Mouse (Mus musculus) midbrain, postnatal 0 days (tissue): ENCODE measurements around the gene Ddx59. TPM values are rescaled to one million over a fixed set of nuclear protein-coding genes. Genes with fewer than 3 reads are reported as not detected.
A peak's percentile ranks its signal among the peaks of the same experiment; 100 is the strongest.

ENCODE experiments used
- ATAC-seq: fragments of 200-750 bp; cut with Nextera tagmentation; 2 replicates; pipeline ENCODE4 v1.8.0; 2017; ENCODE audit warnings: moderate number of reproducible peaks, mild to moderate bottlenecking, moderate TSS enrichment, moderate library complexity; ENCODE audit not compliant: low FRiP score
- DNase-seq: peaks from one replicate; pipeline ENCODE4 v3.0.0-alpha.2; 2015; ENCODE audit warnings: low spot score
- H3K27ac ChIP-seq: fragments of 300-500 bp; sonication (generic); 2 replicates; pipeline ENCODE4 v1.5.1; 2014; ENCODE audit warnings: low read depth, mild to moderate bottlenecking, low read length, mixed read lengths
- H3K27me3 ChIP-seq: fragments of 300-500 bp; sonication (generic); 2 replicates; pipeline ENCODE4 v1.6.1; 2014; ENCODE audit warnings: low read length, control low read depth, mixed read lengths; ENCODE audit not compliant: insufficient read depth
- H3K36me3 ChIP-seq: fragments of 300-500 bp; sonication (generic); 2 replicates; pipeline ENCODE4 v1.6.1; 2014; ENCODE audit warnings: low read length, control low read depth, mixed read lengths; ENCODE audit not compliant: insufficient read depth
- H3K4me1 ChIP-seq: fragments of 300-500 bp; sonication (generic); 2 replicates; pipeline ENCODE4 v1.6.1; 2014; ENCODE audit warnings: mild to moderate bottlenecking, control low read depth, antibody characterized with exemption, low read length, mixed read lengths; ENCODE audit not compliant: insufficient read depth
- H3K4me2 ChIP-seq: fragments of 300-500 bp; sonication (generic); 2 replicates; pipeline ENCODE4 v1.6.1; 2014; ENCODE audit warnings: low read depth, mild to moderate bottlenecking, low read length, mixed read lengths; ENCODE audit not compliant: poor library complexity, severe bottlenecking
- H3K4me3 ChIP-seq: fragments of 300-500 bp; sonication (generic); 2 replicates; pipeline ENCODE4 v1.5.1; 2014; ENCODE audit warnings: low read depth, mild to moderate bottlenecking, low read length, moderate library complexity
- H3K9ac ChIP-seq: fragments of 300-500 bp; sonication (generic); replicated peaks from 2 replicates; pipeline ENCODE4 v1.6.1; 2014; ENCODE audit warnings: mild to moderate bottlenecking, low read length, moderate library complexity, mixed read lengths; ENCODE audit not compliant: poor library complexity, severe bottlenecking
- H3K9me3 ChIP-seq: fragments of 300-500 bp; sonication (generic); 2 replicates; pipeline ENCODE4 v1.6.1; 2016; ENCODE audit warnings: low read length, control low read depth
- CTCF ChIP-seq: IDR thresholded peaks from 2 replicates; pipeline ENCODE4 v1.5.1; 2016; ENCODE audit warnings: antibody characterized with exemption, mild to moderate bottlenecking
- WGBS: fragments of 180-500 bp; shearing (Covaris S2); extraction: QIAGEN DNeasy Blood & Tissue Kit; methylation state at CpG from one replicate; pipeline ENCODE4 v1.1.7; 2014; 5-methylcytosine and 5-hydroxymethylcytosine counted together
- polyA plus RNA-seq: library from polyadenylated mRNA; unstranded; fragments of >200 nt; fragmentation: Nextera tagmentation; extraction: Ambion mirVana; gene quantifications from 2 replicates; pipeline ENCODE4 v1.2.1, GENCODE M21; 2015
- total RNA-seq: library from RNA; depleted of rRNA; stranded (reverse); fragments of >200 nt; gene quantifications from 2 replicates; pipeline ENCODE4 v1.2.3, GENCODE M21; 2014

Ddx59 gene
- total and polyA plus RNA-seq, 2 experiments from 2014 or later: 12.4 to 15.3 TPM

DNA sequence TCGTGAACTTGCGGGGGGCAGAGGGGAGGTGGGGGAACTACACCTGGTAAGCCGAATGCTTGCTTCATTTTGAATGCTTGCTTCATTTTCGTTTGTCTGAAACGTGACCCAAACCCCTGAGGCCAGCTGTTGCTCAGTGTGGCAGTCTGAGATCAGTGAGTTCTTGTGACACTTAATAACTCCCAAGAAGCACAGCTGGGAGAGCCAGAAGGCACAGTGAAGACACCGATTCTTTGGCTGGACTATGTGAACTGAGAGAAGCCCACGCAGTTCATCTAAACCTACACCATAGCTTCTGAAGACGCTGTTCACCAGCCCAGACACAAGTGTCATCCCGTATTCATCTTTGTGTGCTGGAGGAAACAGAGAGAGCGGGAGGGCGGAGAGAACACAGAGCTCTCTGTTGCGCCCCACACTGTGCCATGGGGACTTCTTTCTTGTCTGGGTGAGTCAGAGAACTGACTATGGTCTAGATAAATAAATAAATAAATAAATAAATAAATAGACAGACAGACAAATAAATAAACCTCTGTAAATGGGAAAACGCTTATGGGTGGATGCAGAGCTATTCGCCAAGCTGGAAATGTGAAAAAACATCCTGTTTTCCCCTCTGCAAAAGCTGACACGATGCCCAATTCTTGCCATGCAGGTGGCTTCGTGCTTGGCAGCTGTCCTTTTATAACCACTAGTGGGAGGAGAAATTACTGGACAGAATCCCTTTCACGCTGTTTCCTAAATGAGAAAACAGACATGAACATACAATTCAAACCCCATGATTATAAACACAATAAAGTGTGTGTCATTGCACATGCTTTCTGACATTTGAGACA lies 40.9 kb downstream of the Ddx59 start:
- DNase-seq (peak; percentile 53), ATAC-seq (peak; percentile 23; the same call in 1 of the 2 replicates)
- no peaks in the 10 kb centered on the region for H3K9me3 ChIP-seq

DNA sequence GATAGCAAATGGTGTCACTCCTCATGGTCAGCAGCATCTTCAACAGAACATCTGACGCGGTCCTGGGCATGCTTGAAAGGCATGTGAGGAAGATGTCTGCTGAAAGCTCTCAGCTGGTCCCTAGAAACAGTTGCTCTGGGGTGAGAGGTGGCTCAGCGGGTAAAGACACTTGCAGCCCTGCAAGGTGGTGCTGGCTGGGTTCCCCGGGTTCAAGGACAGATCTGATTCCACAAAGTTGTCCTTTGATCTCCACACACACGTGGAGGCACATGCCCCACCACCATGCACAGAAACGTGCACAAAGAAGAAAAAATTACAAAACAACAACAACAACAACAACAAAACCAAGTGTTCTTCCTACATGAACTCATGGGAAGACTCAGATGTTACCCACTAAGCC lies 41.7 kb downstream of the Ddx59 start:
- no peak overlapping the region for H3K4me2 ChIP-seq
- TF ChIP-seq CTCF: no peak
- H3K36me3 ChIP-seq: no peaks in the 10 kb centered on the region
- no peaks in the 10 kb centered on the region for H3K4me1 ChIP-seq
- ATAC-seq (no peak), DNase-seq (no peak)
- H3K4me3 ChIP-seq: no peak overlapping the region
- H3K9ac ChIP-seq: no peak overlapping the region
- H3K27ac ChIP-seq: no peak overlapping the region
- no peaks in the 10 kb centered on the region for H3K27me3 ChIP-seq
- no peaks in the 10 kb centered on the region for H3K9me3 ChIP-seq
- WGBS: 85% methylated on average over 6 of the region's 6 CpGs

More for the DNA sequence above, 40.9 kb downstream of the Ddx59 start:
- H3K4me2 ChIP-seq: no peak overlapping the region
- WGBS: 76% methylated on average over 17 of the region's 17 CpGs
- H3K27ac ChIP-seq: no peak overlapping the region
- H3K27me3 ChIP-seq: no peaks in the 10 kb centered on the region
- H3K4me3 ChIP-seq: no peak overlapping the region
- no peaks in the 10 kb centered on the region for H3K4me1 ChIP-seq
- H3K9ac ChIP-seq: no peak overlapping the region
- no peak for TF ChIP-seq CTCF
- H3K36me3 ChIP-seq: no peaks in the 10 kb centered on the region

DNA sequence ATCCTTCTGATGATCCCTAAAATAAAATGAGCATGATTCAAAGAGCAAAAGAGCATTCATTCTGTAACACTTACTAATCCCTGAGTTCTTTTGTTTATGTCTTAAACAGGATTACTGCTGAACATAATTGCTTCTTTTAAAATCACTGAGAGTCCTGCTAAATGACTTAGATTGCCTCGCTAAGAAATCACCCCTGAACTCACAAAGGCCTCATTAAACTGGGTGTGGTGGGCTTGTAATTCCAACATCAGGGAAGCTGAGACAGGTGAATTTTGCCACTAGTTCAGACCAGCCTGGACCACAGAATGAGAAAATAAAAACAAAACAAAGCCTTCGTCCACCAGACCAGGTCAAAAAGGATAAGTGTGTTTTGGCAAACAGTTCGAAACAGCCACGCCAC lies 42.3 kb downstream of the Ddx59 start:
- H3K4me3 ChIP-seq: no peak overlapping the region
- ATAC-seq (no peak), DNase-seq (no peak)
- no peak overlapping the region for H3K27ac ChIP-seq
- H3K27me3 ChIP-seq: no peaks in the 10 kb centered on the region
- H3K36me3 ChIP-seq: no peaks in the 10 kb centered on the region
- H3K4me1 ChIP-seq: no peaks in the 10 kb centered on the region
- H3K9ac ChIP-seq: no peak overlapping the region
- TF ChIP-seq CTCF: no peak
- WGBS: 68% methylated on average over 4 of the region's 4 CpGs
- no peaks in the 10 kb centered on the region for H3K9me3 ChIP-seq
- H3K4me2 ChIP-seq: no peak overlapping the region

DNA sequence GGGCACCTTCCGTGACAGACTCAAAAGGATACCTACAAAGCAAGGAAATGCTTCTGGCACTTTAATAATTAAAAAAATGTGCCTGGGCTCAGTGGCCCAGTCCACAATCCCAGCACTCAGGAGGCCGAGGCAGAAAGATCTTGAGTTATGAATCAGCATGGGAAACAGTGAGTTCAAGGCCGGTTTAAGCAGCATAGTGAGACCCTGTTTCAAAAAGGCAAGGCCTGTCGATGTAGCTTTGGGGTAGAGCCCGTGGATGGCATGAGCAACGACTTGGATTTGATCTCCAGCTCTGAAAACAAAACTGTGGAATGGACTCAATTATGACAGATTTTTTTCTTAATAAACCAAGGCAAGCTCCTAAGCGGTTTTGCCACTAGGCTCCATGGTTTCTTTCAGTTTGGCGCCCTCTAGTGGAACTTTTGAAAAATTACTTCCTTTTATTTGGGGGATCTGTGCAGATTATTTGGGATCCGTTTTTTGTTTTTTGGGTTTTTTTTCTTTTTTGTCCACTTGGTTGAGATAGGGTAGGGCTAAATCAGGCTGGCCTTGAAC lies 43.7 kb downstream of the Ddx59 start:
- peak; percentile 86 for TF ChIP-seq CTCF
- H3K36me3 ChIP-seq: no peaks in the 10 kb centered on the region
- no peaks in the 10 kb centered on the region for H3K27me3 ChIP-seq
- H3K4me3 ChIP-seq: no peak overlapping the region
- no peak overlapping the region for H3K9ac ChIP-seq
- DNase-seq (peak; percentile 87), ATAC-seq (no peak)
- H3K27ac ChIP-seq: no peak overlapping the region
- no peak overlapping the region for H3K4me2 ChIP-seq
- H3K9me3 ChIP-seq: no peaks in the 10 kb centered on the region
- H3K4me1 ChIP-seq: no peaks in the 10 kb centered on the region
- 28% methylated on average over 9 of the region's 9 CpGs for WGBS

DNA sequence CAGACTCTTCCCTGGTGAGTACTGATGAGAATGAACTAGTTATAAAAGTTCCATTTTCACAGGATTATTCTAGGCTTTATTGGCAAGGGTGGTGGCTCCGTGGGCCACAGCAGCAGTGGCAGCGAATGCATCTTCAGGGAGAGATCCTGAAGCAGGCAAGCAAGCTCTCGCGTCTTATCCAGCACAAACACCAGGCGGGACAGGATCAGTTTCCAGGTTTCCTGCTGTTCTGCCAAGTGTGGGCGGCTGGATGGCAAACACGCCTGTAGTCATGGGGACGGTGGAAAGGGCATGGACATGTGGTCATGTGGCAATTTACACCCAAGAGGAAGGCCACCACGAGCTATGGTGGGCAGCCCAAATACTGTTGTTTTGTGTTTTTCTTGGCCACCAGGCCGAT lies 47.4 kb downstream of the Ddx59 start:
- DNase-seq: no peak
- no peaks in the 10 kb centered on the region for H3K27me3 ChIP-seq
- WGBS: 47% methylated on average over 10 of the region's 10 CpGs
- no peak for TF ChIP-seq CTCF
- no peaks in the 10 kb centered on the region for H3K36me3 ChIP-seq
- peaks cover 3% of the 10 kb centered on the region; the same call in 1 of the 2 replicates for H3K4me1 ChIP-seq
- H3K9ac ChIP-seq: no peak overlapping the region
- H3K27ac ChIP-seq: no peak overlapping the region
- no peaks in the 10 kb centered on the region for H3K9me3 ChIP-seq
- H3K4me3 ChIP-seq: no peak overlapping the region
- no peak overlapping the region for H3K4me2 ChIP-seq
- no peak for ATAC-seq

DNA sequence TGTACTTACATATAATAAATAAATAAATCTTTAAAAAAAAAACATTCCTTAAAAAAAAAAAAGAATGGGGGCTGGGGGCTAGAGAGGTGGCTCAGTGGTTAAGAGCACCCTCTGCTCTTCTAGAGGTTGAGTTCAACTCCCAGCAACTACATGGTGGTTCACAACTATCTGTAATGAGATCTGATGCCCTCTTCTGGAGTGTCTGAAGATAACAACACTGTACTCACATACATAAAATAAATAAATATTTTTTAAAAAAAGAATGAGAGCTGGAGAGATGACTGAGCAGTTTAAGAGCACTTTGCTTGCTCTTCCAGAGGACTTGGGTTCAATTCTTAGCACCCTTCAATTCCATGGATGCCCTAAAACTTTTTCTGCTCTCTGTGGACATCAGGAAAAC lies 50.1 kb downstream of the Ddx59 start:
- no peaks in the 10 kb centered on the region for H3K9me3 ChIP-seq
- H3K4me1 ChIP-seq: peaks cover 3% of the 10 kb centered on the region; the same call in 1 of the 2 replicates
- TF ChIP-seq CTCF: peak; percentile 25; the same call in 1 of the 2 replicates

More for the DNA sequence above, 50.1 kb downstream of the Ddx59 start:
- Histone ChIP-seq H3K4me3 (no peak overlapping the region), H3K4me2 (no peak overlapping the region), H3K27me3 (no peaks in the 10 kb centered on the region), H3K9ac (no peak overlapping the region), H3K27ac (no peak overlapping the region), H3K36me3 (no peaks in the 10 kb centered on the region)
- ATAC-seq (no peak), DNase-seq (no peak)
